Mouse (Mus musculus): ENCODE data around the gene Isyna1. TPM values are rescaled to one million over a fixed set of nuclear protein-coding genes. Genes with fewer than 3 reads are reported as not detected.

Gene Isyna1
- total and polyA plus RNA-seq, 3 experiments: 84.1 to 189 TPM; not detected in 1

GRCm38 (mm10) chr8:70605871-70606779 is 12.0 kb downstream of the Isyna1 start:
- Histone ChIP-seq H3K9me3 (replicated peaks; ENCODE audit: insufficient read depth, low read length) (no peaks in the 10 kb centered on the region), H3K27ac (ENCODE audit: control insufficient read depth, low read depth, low read length) (no peak overlapping the region), H3K9ac (ENCODE audit: control insufficient read depth, low read depth, low read length, poor library complexity, severe bottlenecking) (no peak overlapping the region), H3K4me3 (ENCODE audit: control insufficient read depth in 1 of 2, insufficient read depth in 1 of 2, low read depth in 2 of 2, low read length in 2 of 2) (no peak overlapping the region), H3K4me1 (ENCODE audit: control insufficient read depth in 1 of 2, insufficient read depth in 2 of 2, low read length in 2 of 2) (peaks cover 0 to 8% of the 10 kb centered on the region in 2 experiments; a peak in 3 of 4 replicates), H3K27me3 (ENCODE audit: control insufficient read depth in 1 of 2, insufficient read depth in 2 of 2, low read length in 2 of 2) (no peaks in the 10 kb centered on the region), H3K36me3 (ENCODE audit: control insufficient read depth in 1 of 2, insufficient read depth in 2 of 2, low read length in 2 of 2) (no peaks in the 10 kb centered on the region; a peak in 2 of 4 replicates), H3K79me2 (ENCODE audit: control insufficient read depth, insufficient read depth, low read length, poor library complexity) (peaks cover 26% of the 10 kb centered on the region)
- no peak for DNase-seq (ENCODE audit: low read depth, low spot score)
- TF ChIP-seq SMC3 (IDR thresholded peaks at IDR 0.05; ENCODE audit: low read depth, low read length): no peak

GRCm38 (mm10) chr8:70606780-70607602 is 12.8 kb downstream of the Isyna1 start:
- TF ChIP-seq GABPA (IDR thresholded peaks at IDR 0.05; ENCODE audit: low read depth, low read length) (no peak), MAZ (IDR thresholded peaks at IDR 0.05; ENCODE audit: low read depth, low read length) (no peak), NRF1 (IDR thresholded peaks at IDR 0.05; ENCODE audit: insufficient read depth, low read depth, low read length, poor library complexity, severe bottlenecking) (no peak), EP300 (IDR thresholded peaks at IDR 0.05; ENCODE audit: low read depth in 1 of 2, low read length in 2 of 2) (no peak), TAL1 (IDR thresholded peaks at IDR 0.05; ENCODE audit: low read length) (no peak), TBP (IDR thresholded peaks at IDR 0.05; ENCODE audit: low read depth, low read length) (no peak), MXI1 (IDR thresholded peaks at IDR 0.05; ENCODE audit: low read depth, low read length) (no peak), E2F4 (IDR thresholded peaks at IDR 0.05; ENCODE audit: borderline replicate concordance, low read depth, low read length) (no peak), MEF2A (IDR thresholded peaks at IDR 0.05; ENCODE audit: extremely low read depth, insufficient replicate concordance, low read depth, low read length, poor library complexity, severe bottlenecking) (no peak), MYB (IDR thresholded peaks at IDR 0.05; ENCODE audit: low read depth, low read length) (no peak), NELFE (IDR thresholded peaks at IDR 0.05; ENCODE audit: low read depth, low read length) (no peak), CHD1 (IDR thresholded peaks at IDR 0.05; ENCODE audit: low read depth, low read length) (no peak), ZC3H11A (IDR thresholded peaks at IDR 0.05; ENCODE audit: low read depth, low read length) (no peak)
- Histone ChIP-seq H3K4me1 (ENCODE audit: control insufficient read depth in 1 of 2, insufficient read depth in 2 of 2, low read length in 2 of 2) (peaks cover 0 to 8% of the 10 kb centered on the region in 2 experiments; a peak in 3 of 4 replicates), H3K4me3 (ENCODE audit: control insufficient read depth in 1 of 2, insufficient read depth in 1 of 2, low read depth in 2 of 2, low read length in 2 of 2) (peak overlapping the region; percentile 88 to 92), H3K9me3 (replicated peaks; ENCODE audit: insufficient read depth, low read length) (no peaks in the 10 kb centered on the region), H3K9ac (ENCODE audit: control insufficient read depth, low read depth, low read length, poor library complexity, severe bottlenecking) (peak overlapping the region; percentile 96; the same call in 1 of the 2 replicates), H3K27me3 (ENCODE audit: control insufficient read depth in 1 of 2, insufficient read depth in 2 of 2, low read length in 2 of 2) (no peaks in the 10 kb centered on the region), H3K27ac (ENCODE audit: control insufficient read depth, low read depth, low read length) (peak overlapping the region; percentile 71; the same call in 1 of the 2 replicates), H3K79me2 (ENCODE audit: control insufficient read depth, insufficient read depth, low read length, poor library complexity) (peaks cover 29% of the 10 kb centered on the region), H3K36me3 (ENCODE audit: control insufficient read depth in 1 of 2, insufficient read depth in 2 of 2, low read length in 2 of 2) (no peaks in the 10 kb centered on the region; a peak in 2 of 4 replicates)
- peak; percentile 42 for DNase-seq (ENCODE audit: low read depth, low spot score)

All from MEL (cell line).